Mouse (Mus musculus): ENCODE data around the gene Itpkb. TPM values are rescaled to one million over a fixed set of nuclear protein-coding genes. Genes with fewer than 3 reads are reported as not detected.

Itpkb gene
- polyA plus RNA-seq, 1 experiment: 40.6 TPM

- H3K9me3 ChIP-seq: no peaks in the 10 kb centered on the region
- no peak for TF ChIP-seq FLI1 (IDR thresholded peaks at IDR 0.05; ENCODE audit: low read length)
- TF ChIP-seq GATA1 (IDR thresholded peaks at IDR 0.05; ENCODE audit: borderline replicate concordance, low read length): no peak
- H3K27me3 ChIP-seq (replicated peaks): no peaks in the 10 kb centered on the region
- H3K36me3 ChIP-seq (replicated peaks; ENCODE audit: low read length): peaks cover 55% of the 10 kb centered on the region
- H3K4me1 ChIP-seq: peaks cover 97% of the 10 kb centered on the region
- peak overlapping the region; percentile 4 for H3K4me3 ChIP-seq (replicated peaks)
Observed at GRCm38 (mm10) chr1:180390321-180390731, 60.0 kb downstream of the Itpkb start.

GRCm38 (mm10) chr1:180390746-180391574 is 60.7 kb downstream of the Itpkb start:
- H3K9me3 ChIP-seq: no peaks in the 10 kb centered on the region
- H3K4me1 ChIP-seq: peaks cover 97% of the 10 kb centered on the region
- H3K27me3 ChIP-seq (replicated peaks): no peaks in the 10 kb centered on the region
- H3K36me3 ChIP-seq (replicated peaks; ENCODE audit: low read length): peaks cover 56% of the 10 kb centered on the region
- TF ChIP-seq FLI1 (IDR thresholded peaks at IDR 0.05; ENCODE audit: low read length) (no peak), GATA1 (IDR thresholded peaks at IDR 0.05; ENCODE audit: borderline replicate concordance, low read length) (no peak)
- no peak overlapping the region for H3K4me3 ChIP-seq (replicated peaks)

GRCm38 (mm10) chr1:180391575-180391945 is 61.3 kb downstream of the Itpkb start:
- no peaks in the 10 kb centered on the region for H3K9me3 ChIP-seq
- no peaks in the 10 kb centered on the region for H3K27me3 ChIP-seq (replicated peaks)
- peaks cover 97% of the 10 kb centered on the region for H3K4me1 ChIP-seq
- peaks cover 60% of the 10 kb centered on the region for H3K36me3 ChIP-seq (replicated peaks; ENCODE audit: low read length)
- TF ChIP-seq FLI1 (IDR thresholded peaks at IDR 0.05; ENCODE audit: low read length) (no peak), GATA1 (IDR thresholded peaks at IDR 0.05; ENCODE audit: borderline replicate concordance, low read length) (no peak)
- no peak overlapping the region for H3K4me3 ChIP-seq (replicated peaks)

- Histone ChIP-seq H3K27me3 (replicated peaks) (no peaks in the 10 kb centered on the region), H3K4me1 (peaks cover 98% of the 10 kb centered on the region), H3K9me3 (no peaks in the 10 kb centered on the region), H3K36me3 (replicated peaks; ENCODE audit: low read length) (peaks cover 65% of the 10 kb centered on the region), H3K4me3 (replicated peaks) (no peak overlapping the region)
- no peak for TF ChIP-seq FLI1 (IDR thresholded peaks at IDR 0.05; ENCODE audit: low read length)
- no peak for TF ChIP-seq GATA1 (IDR thresholded peaks at IDR 0.05; ENCODE audit: borderline replicate concordance, low read length)
Observed at GRCm38 (mm10) chr1:180392137-180392798, 62.0 kb downstream of the Itpkb start.

GRCm38 (mm10) chr1:180393017-180393797 is 62.9 kb downstream of the Itpkb start:
- Histone ChIP-seq H3K27me3 (replicated peaks) (no peaks in the 10 kb centered on the region), H3K36me3 (replicated peaks; ENCODE audit: low read length) (peaks cover 71% of the 10 kb centered on the region), H3K4me1 (peaks cover 100% of the 10 kb centered on the region), H3K9me3 (no peaks in the 10 kb centered on the region), H3K4me3 (replicated peaks) (peak overlapping the region; percentile 72)
- TF ChIP-seq FLI1 (IDR thresholded peaks at IDR 0.05; ENCODE audit: low read length): no peak
- no peak for TF ChIP-seq GATA1 (IDR thresholded peaks at IDR 0.05; ENCODE audit: borderline replicate concordance, low read length)

- peak overlapping the region; percentile 35 for H3K4me3 ChIP-seq (replicated peaks)
- peaks cover 98% of the 10 kb centered on the region for H3K4me1 ChIP-seq
- H3K36me3 ChIP-seq (replicated peaks; ENCODE audit: low read length): peaks cover 66% of the 10 kb centered on the region
- TF ChIP-seq FLI1 (IDR thresholded peaks at IDR 0.05; ENCODE audit: low read length) (no peak), GATA1 (IDR thresholded peaks at IDR 0.05; ENCODE audit: borderline replicate concordance, low read length) (no peak)
- H3K9me3 ChIP-seq: no peaks in the 10 kb centered on the region
- H3K27me3 ChIP-seq (replicated peaks): no peaks in the 10 kb centered on the region
Observed at GRCm38 (mm10) chr1:180393873-180394272, 63.6 kb downstream of the Itpkb start.

GRCm38 (mm10) chr1:180397734-180398133 is 67.4 kb downstream of the Itpkb start:
- Histone ChIP-seq H3K36me3 (replicated peaks; ENCODE audit: low read length) (peaks cover 72% of the 10 kb centered on the region), H3K27me3 (replicated peaks) (no peaks in the 10 kb centered on the region), H3K9me3 (no peaks in the 10 kb centered on the region), H3K4me3 (replicated peaks) (no peak overlapping the region), H3K4me1 (peaks cover 95% of the 10 kb centered on the region)
- TF ChIP-seq GATA1 (IDR thresholded peaks at IDR 0.05; ENCODE audit: borderline replicate concordance, low read length): no peak
- no peak for TF ChIP-seq FLI1 (IDR thresholded peaks at IDR 0.05; ENCODE audit: low read length)

- H3K36me3 ChIP-seq (replicated peaks; ENCODE audit: low read length): peaks cover 75% of the 10 kb centered on the region
- no peaks in the 10 kb centered on the region for H3K9me3 ChIP-seq
- H3K4me1 ChIP-seq: peaks cover 95% of the 10 kb centered on the region
- TF ChIP-seq GATA1 (IDR thresholded peaks at IDR 0.05; ENCODE audit: borderline replicate concordance, low read length) (no peak), FLI1 (IDR thresholded peaks at IDR 0.05; ENCODE audit: low read length) (no peak)
- no peak overlapping the region for H3K4me3 ChIP-seq (replicated peaks)
- H3K27me3 ChIP-seq (replicated peaks): no peaks in the 10 kb centered on the region
Observed at GRCm38 (mm10) chr1:180398446-180398845, 68.2 kb downstream of the Itpkb start.

GRCm38 (mm10) chr1:180400691-180401455 is 70.6 kb downstream of the Itpkb start:
- peaks cover 64% of the 10 kb centered on the region for H3K36me3 ChIP-seq (replicated peaks; ENCODE audit: low read length)
- H3K9me3 ChIP-seq: no peaks in the 10 kb centered on the region
- H3K4me3 ChIP-seq (replicated peaks): no peak overlapping the region
- H3K4me1 ChIP-seq: peaks cover 95% of the 10 kb centered on the region
- no peaks in the 10 kb centered on the region for H3K27me3 ChIP-seq (replicated peaks)
- TF ChIP-seq FLI1 (IDR thresholded peaks at IDR 0.05; ENCODE audit: low read length) (no peak), GATA1 (IDR thresholded peaks at IDR 0.05; ENCODE audit: borderline replicate concordance, low read length) (no peak)

Data from megakaryocyte, embryonic 14.5 days (primary cell).